Mouse (Mus musculus): Measurements from ENCODE around the gene Ddx39b. TPM values are rescaled to one million over a fixed set of nuclear protein-coding genes. Genes with fewer than 3 reads are reported as not detected.
A peak's percentile ranks its signal among the peaks of the same experiment; 100 is the strongest.

The Ddx39b gene
- total and polyA plus RNA-seq, 3 experiments: 208 to 411 (median 242) TPM

- Histone ChIP-seq H3K9ac (ENCODE audit: insufficient read depth, low read depth) (peak overlapping the region; percentile 96; the same call in 1 of the 2 replicates), H3K4me2 (ENCODE audit: insufficient read depth, low read depth, poor library complexity, severe bottlenecking) (no peak overlapping the region), H3K27ac (ENCODE audit: insufficient read depth, low read depth) (peak overlapping the region; percentile 80; the same call in 1 of the 2 replicates), H3K79me2 (replicated peaks; ENCODE audit: control insufficient read depth, extremely low read depth, insufficient read depth, poor library complexity, severe bottlenecking) (peaks cover 23% of the 10 kb centered on the region), H3K36me3 (replicated peaks in 1 of 2; ENCODE audit: control insufficient read depth in 1 of 2, insufficient read depth in 1 of 2, low read length in 1 of 2) (peaks cover 35 to 37% of the 10 kb centered on the region in 2 experiments), H3K9me3 (replicated peaks; ENCODE audit: low read length) (no peaks in the 10 kb centered on the region), H3K4me1 (ENCODE audit: control insufficient read depth in 1 of 2, insufficient read depth in 2 of 2) (peaks cover 23 to 46% of the 10 kb centered on the region in 2 experiments), H3K27me3 (replicated peaks) (no peaks in the 10 kb centered on the region), H3K4me3 (replicated peaks in 1 of 3; ENCODE audit: low read depth in 2 of 3, low read length in 2 of 3, poor library complexity in 1 of 3) (peak overlapping the region; percentile 37 to 89 (median 73))
- no peak for TF ChIP-seq NELFE (IDR thresholded peaks at IDR 0.05; ENCODE audit: low read depth, low read length)
- TF ChIP-seq SIN3A (IDR thresholded peaks at IDR 0.05; ENCODE audit: low read length): no peak
- in situ Hi-C loops (cut with MboI; ENCODE audit: low pct_ligation_motif_present, low pct_unique_long_range_greater_than_20kb, low sequenced_read_pairs) (loop anchor here (5.0 kb wide), 1 partner anchor 1261 kb away; the partner anchor contains the start of gene H2-K1), dilution Hi-C loops (cut with MboI; ENCODE audit: extremely low pct_ligation_motif_present, extremely low pct_unique_long_range_greater_than_20kb, low sequenced_read_pairs) (no loop called here)
- DNase-seq (ENCODE audit: extremely low read depth): no peak
Measured at GRCm38 (mm10) chr17:35263523-35263883, 22.0 kb downstream of the Ddx39b start.

GRCm38 (mm10) chr17:35267399-35268086 lies 26.0 kb downstream of the Ddx39b start:
- Histone ChIP-seq H3K4me1 (ENCODE audit: control insufficient read depth in 1 of 2, insufficient read depth in 2 of 2) (peaks cover 11 to 22% of the 10 kb centered on the region in 2 experiments), H3K79me2 (replicated peaks; ENCODE audit: control insufficient read depth, extremely low read depth, insufficient read depth, poor library complexity, severe bottlenecking) (peaks cover 23% of the 10 kb centered on the region), H3K27ac (ENCODE audit: insufficient read depth, low read depth) (no peak overlapping the region), H3K9ac (ENCODE audit: insufficient read depth, low read depth) (no peak overlapping the region), H3K27me3 (replicated peaks) (no peaks in the 10 kb centered on the region), H3K4me3 (replicated peaks in 1 of 3; ENCODE audit: low read depth in 2 of 3, low read length in 2 of 3, poor library complexity in 1 of 3) (no peak overlapping the region), H3K4me2 (ENCODE audit: insufficient read depth, low read depth, poor library complexity, severe bottlenecking) (no peak overlapping the region), H3K36me3 (replicated peaks in 1 of 2; ENCODE audit: control insufficient read depth in 1 of 2, insufficient read depth in 1 of 2, low read length in 1 of 2) (peaks cover 35 to 50% of the 10 kb centered on the region in 2 experiments), H3K9me3 (replicated peaks; ENCODE audit: low read length) (peaks cover 3% of the 10 kb centered on the region)
- in situ Hi-C loops (cut with MboI; ENCODE audit: low pct_ligation_motif_present, low pct_unique_long_range_greater_than_20kb, low sequenced_read_pairs) (no loop called here), dilution Hi-C loops (cut with MboI; ENCODE audit: extremely low pct_ligation_motif_present, extremely low pct_unique_long_range_greater_than_20kb, low sequenced_read_pairs) (no loop called here)
- TF ChIP-seq POLR2AphosphoS2 (IDR thresholded peaks at IDR 0.05; ENCODE audit: low read depth, low read length): peak; percentile 91
- no peak for TF ChIP-seq JUN (IDR thresholded peaks at IDR 0.05; ENCODE audit: insufficient read depth, low read depth, low read length)
- no peak for TF ChIP-seq EP300 (IDR thresholded peaks at IDR 0.05; ENCODE audit: low read length)
- no peak for TF ChIP-seq SIN3A (IDR thresholded peaks at IDR 0.05; ENCODE audit: low read length)
- no peak for TF ChIP-seq CHD1 (IDR thresholded peaks at IDR 0.05; ENCODE audit: low read depth, low read length)
- peak; percentile 53; the same call in 1 of the 2 replicates for TF ChIP-seq POLR2A (IDR thresholded peaks at IDR 0.05; ENCODE audit: low read depth, low read length)
- TF ChIP-seq NELFE (IDR thresholded peaks at IDR 0.05; ENCODE audit: low read depth, low read length): no peak
- DNase-seq (ENCODE audit: extremely low read depth): no peak

GRCm38 (mm10) chr17:35269653-35270347 lies 28.3 kb downstream of the Ddx39b start:
- DNase-seq (ENCODE audit: extremely low read depth): peak; percentile 59
- peaks cover 11% of the 10 kb centered on the region for H3K79me2 ChIP-seq (replicated peaks; ENCODE audit: control insufficient read depth, extremely low read depth, insufficient read depth, poor library complexity, severe bottlenecking)
- H3K27me3 ChIP-seq (replicated peaks): no peaks in the 10 kb centered on the region
- no peak overlapping the region for H3K4me2 ChIP-seq (ENCODE audit: insufficient read depth, low read depth, poor library complexity, severe bottlenecking)
- TF ChIP-seq USF1 (IDR thresholded peaks at IDR 0.05; ENCODE audit: low read depth, low read length): no peak
- no peak for TF ChIP-seq ZNF384 (IDR thresholded peaks at IDR 0.05; ENCODE audit: low read depth, low read length)
- TF ChIP-seq ZC3H11A (IDR thresholded peaks at IDR 0.05; ENCODE audit: low read depth, low read length): no peak
- TF ChIP-seq ZMIZ1 (IDR thresholded peaks at IDR 0.05; ENCODE audit: low read depth, low read length): no peak
- TF ChIP-seq RCOR1 (conservative IDR thresholded peaks at IDR 0.05; ENCODE audit: low read depth, low read length): no peak
- TF ChIP-seq MXI1 (IDR thresholded peaks at IDR 0.05; ENCODE audit: low read depth, low read length): peak; percentile 80
- no peak for TF ChIP-seq POLR2A (IDR thresholded peaks at IDR 0.05; ENCODE audit: low read depth, low read length)
- no peak for TF ChIP-seq POLR2AphosphoS2 (IDR thresholded peaks at IDR 0.05; ENCODE audit: low read depth, low read length)
- TF ChIP-seq USF2 (conservative IDR thresholded peaks at IDR 0.05; ENCODE audit: low read depth, low read length): no peak
- TF ChIP-seq MAX (IDR thresholded peaks at IDR 0.05; ENCODE audit: low read length): no peak
- peak; percentile 91 for TF ChIP-seq SIN3A (IDR thresholded peaks at IDR 0.05; ENCODE audit: low read length)
- H3K9ac ChIP-seq (ENCODE audit: insufficient read depth, low read depth): no peak overlapping the region
- no peak overlapping the region for H3K27ac ChIP-seq (ENCODE audit: insufficient read depth, low read depth)
- peaks cover 13% of the 10 kb centered on the region for H3K9me3 ChIP-seq (replicated peaks; ENCODE audit: low read length)
- peaks cover 31 to 54% of the 10 kb centered on the region in 2 experiments for H3K36me3 ChIP-seq (replicated peaks in 1 of 2; ENCODE audit: control insufficient read depth in 1 of 2, insufficient read depth in 1 of 2, low read length in 1 of 2)
- no peak overlapping the region for H3K4me3 ChIP-seq (replicated peaks in 1 of 3; ENCODE audit: low read depth in 2 of 3, low read length in 2 of 3, poor library complexity in 1 of 3)
- in situ Hi-C loops (cut with MboI; ENCODE audit: low pct_ligation_motif_present, low pct_unique_long_range_greater_than_20kb, low sequenced_read_pairs): loop anchor here (5.0 kb wide), 1 partner anchor 1297 kb away; no protein-coding TSS in a partner anchor
- H3K4me1 ChIP-seq (ENCODE audit: control insufficient read depth in 1 of 2, insufficient read depth in 2 of 2): peaks cover 11 to 24% of the 10 kb centered on the region in 2 experiments
- dilution Hi-C loops (cut with MboI; ENCODE audit: extremely low pct_ligation_motif_present, extremely low pct_unique_long_range_greater_than_20kb, low sequenced_read_pairs): loop anchor here (5.0 kb wide), 1 partner anchor 1297 kb away; no protein-coding TSS in a partner anchor

Measured in CH12.LX (cell line).